Mouse (Mus musculus) stomach, postnatal 0 days (tissue): ENCODE measurements around the gene Afmid.
A peak's percentile ranks its signal among the peaks of the same experiment; 100 is the strongest.

ENCODE experiments used
- CTCF ChIP-seq: IDR thresholded peaks from 2 replicates; pipeline ENCODE4 v1.5.1; 2016; ENCODE audit warnings: antibody characterized with exemption, low read depth, mild to moderate bottlenecking, moderate library complexity
- EP300 ChIP-seq: optimal IDR thresholded peaks from 2 replicates; pipeline ENCODE3; 2016; ENCODE audit warnings: antibody characterized with exemption

DNA sequence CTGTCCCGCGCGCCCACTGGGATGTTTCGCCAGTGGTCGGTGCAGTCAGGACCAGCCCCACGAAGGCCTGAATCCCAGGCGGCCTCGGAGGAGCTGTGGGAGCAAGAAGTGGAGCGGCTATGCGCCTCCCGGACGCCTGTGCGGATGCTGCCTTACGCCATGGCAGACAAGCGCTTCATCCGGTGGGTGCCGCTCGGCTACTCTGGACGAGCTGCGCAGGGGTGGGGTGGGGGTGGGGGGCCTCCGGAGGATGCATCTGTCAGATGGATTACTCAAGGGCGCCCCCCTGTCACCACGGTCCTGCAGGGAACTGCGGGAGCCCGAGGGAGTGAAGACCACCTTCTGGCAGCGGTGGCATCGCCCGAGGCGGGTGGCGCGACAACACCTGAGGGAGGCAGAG, 42.6 kb upstream of the Afmid start:
- no peak for TF ChIP-seq EP300
- peak; percentile 58 for TF ChIP-seq CTCF
